Mouse (Mus musculus): ENCODE data around the gene Tmsb4x.
A peak's percentile ranks its signal among the peaks of the same experiment; 100 is the strongest.

Tmsb4x gene

GRCm38 (mm10) chrX:167207741-167208505 lies 1.2 kb downstream of the Tmsb4x start:
- TF ChIP-seq GATA4 (IDR thresholded peaks at IDR 0.05; ENCODE audit: insufficient replicate concordance, low read length), result no peak

GRCm38 (mm10) chrX:167205813-167206520 lies 3.1 kb downstream of the Tmsb4x start:
- TF ChIP-seq GATA4 (IDR thresholded peaks at IDR 0.05; ENCODE audit: insufficient replicate concordance, low read length), result no peak

GRCm38 (mm10) chrX:167201365-167201764 lies 7.8 kb downstream of the Tmsb4x start:
- TF ChIP-seq GATA4 (IDR thresholded peaks at IDR 0.05; ENCODE audit: insufficient replicate concordance, low read length), result no peak

- TF ChIP-seq GATA4 (IDR thresholded peaks at IDR 0.05; ENCODE audit: insufficient replicate concordance, low read length), result no peak
These were observed 13.9 kb downstream of the Tmsb4x start for GRCm38 (mm10) chrX:167195228-167195649.

GRCm38 (mm10) chrX:167186306-167186705 lies 22.8 kb downstream of the Tmsb4x start:
- no peak for TF ChIP-seq GATA4 (IDR thresholded peaks at IDR 0.05; ENCODE audit: insufficient replicate concordance, low read length)

GRCm38 (mm10) chrX:167183535-167183934 lies 25.6 kb downstream of the Tmsb4x start:
- no peak for TF ChIP-seq GATA4 (IDR thresholded peaks at IDR 0.05; ENCODE audit: insufficient replicate concordance, low read length)

- no peak for TF ChIP-seq GATA4 (IDR thresholded peaks at IDR 0.05; ENCODE audit: insufficient replicate concordance, low read length)
These were observed 26.7 kb downstream of the Tmsb4x start for GRCm38 (mm10) chrX:167182411-167182810.

- no peak for TF ChIP-seq GATA4 (IDR thresholded peaks at IDR 0.05; ENCODE audit: insufficient replicate concordance, low read length)
These were observed 29.0 kb downstream of the Tmsb4x start for GRCm38 (mm10) chrX:167179961-167180642.

GRCm38 (mm10) chrX:167179549-167179948 lies 29.6 kb downstream of the Tmsb4x start:
- no peak for TF ChIP-seq GATA4 (IDR thresholded peaks at IDR 0.05; ENCODE audit: insufficient replicate concordance, low read length)

- no peak for TF ChIP-seq GATA4 (IDR thresholded peaks at IDR 0.05; ENCODE audit: insufficient replicate concordance, low read length)
These were observed 33.8 kb downstream of the Tmsb4x start for GRCm38 (mm10) chrX:167175319-167175718.

GRCm38 (mm10) chrX:167174311-167174710 lies 34.8 kb downstream of the Tmsb4x start:
- no peak for TF ChIP-seq GATA4 (IDR thresholded peaks at IDR 0.05; ENCODE audit: insufficient replicate concordance, low read length)

GRCm38 (mm10) chrX:167172256-167172655 lies 36.9 kb downstream of the Tmsb4x start:
- TF ChIP-seq GATA4 (IDR thresholded peaks at IDR 0.05; ENCODE audit: insufficient replicate concordance, low read length), result no peak

GRCm38 (mm10) chrX:167171281-167171680 lies 37.8 kb downstream of the Tmsb4x start:
- peak; percentile 19; the same call in 1 of the 2 replicates for TF ChIP-seq GATA4 (IDR thresholded peaks at IDR 0.05; ENCODE audit: insufficient replicate concordance, low read length)

- no peak for TF ChIP-seq GATA4 (IDR thresholded peaks at IDR 0.05; ENCODE audit: insufficient replicate concordance, low read length)
These were observed 41.8 kb downstream of the Tmsb4x start for GRCm38 (mm10) chrX:167167282-167167681.

GRCm38 (mm10) chrX:167166051-167166450 lies 43.1 kb downstream of the Tmsb4x start:
- TF ChIP-seq GATA4 (IDR thresholded peaks at IDR 0.05; ENCODE audit: insufficient replicate concordance, low read length), result no peak

GRCm38 (mm10) chrX:167157691-167158090 lies 51.4 kb downstream of the Tmsb4x start:
- no peak for TF ChIP-seq GATA4 (IDR thresholded peaks at IDR 0.05; ENCODE audit: insufficient replicate concordance, low read length)

All from liver, adult (tissue).